Mouse (Mus musculus): ENCODE measurements around the gene Arhgap18. TPM values are rescaled to one million over a fixed set of nuclear protein-coding genes. Genes with fewer than 3 reads are reported as not detected.

Arhgap18 gene
- polyA plus RNA-seq, 2 experiments, result 3.5 to 6.8 TPM

DNA sequence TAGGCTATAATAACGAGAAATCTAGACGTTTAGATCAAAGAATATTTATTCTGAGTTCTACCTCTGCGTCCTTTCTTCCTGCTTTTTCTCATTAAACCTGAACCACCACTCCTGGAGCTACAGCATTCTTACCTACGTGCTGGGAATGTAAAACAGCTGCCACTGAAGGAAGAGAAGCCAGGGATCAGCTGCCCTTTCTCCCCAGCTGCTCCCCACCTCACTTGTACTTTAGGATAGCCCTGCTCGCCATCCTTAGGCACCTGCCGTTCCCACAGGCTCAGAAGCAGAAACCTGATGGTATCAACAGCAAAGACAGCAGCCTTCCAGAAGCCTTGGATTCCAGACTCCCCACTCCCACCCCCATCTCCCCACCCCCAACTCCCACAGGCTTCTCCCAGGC is 6.2 kb downstream of the Arhgap18 start:
- H3K4me3 ChIP-seq (ENCODE audit: insufficient read depth in 1 of 2, low read depth in 2 of 2, low read length in 2 of 2), result no peak overlapping the region
- no peaks in the 10 kb centered on the region for H3K36me3 ChIP-seq (replicated peaks; ENCODE audit: control insufficient read depth, insufficient read depth, low read depth)
- H3K9me3 ChIP-seq (ENCODE audit: control insufficient read depth, low read length), result no peaks in the 10 kb centered on the region
- no peak overlapping the region for H3K4me2 ChIP-seq (ENCODE audit: low read depth)
- H3K27ac ChIP-seq, result no peak overlapping the region
- WGBS (ENCODE audit: insufficient replicate concordance), result 53% methylated on average over 6 of the region's 6 CpGs
- TF ChIP-seq EP300 (IDR thresholded peaks at IDR 0.05; ENCODE audit: low read depth), result no peak
- no peak for TF ChIP-seq CTCF (IDR thresholded peaks at IDR 0.05; ENCODE audit: low read depth)
- H3K9ac ChIP-seq (replicated peaks), result no peak overlapping the region
- DNase-seq (ENCODE audit: low read depth in 3 of 3, low spot score in 3 of 3) (no peak), ATAC-seq (ENCODE audit: insufficient read depth) (no peak)
- no peaks in the 10 kb centered on the region for H3K4me1 ChIP-seq (replicated peaks; ENCODE audit: control insufficient read depth in 2 of 2, insufficient read depth in 2 of 2, low read length in 1 of 2)
- H3K27me3 ChIP-seq (ENCODE audit: control insufficient read depth, insufficient read depth, low read length), result no peaks in the 10 kb centered on the region

DNA sequence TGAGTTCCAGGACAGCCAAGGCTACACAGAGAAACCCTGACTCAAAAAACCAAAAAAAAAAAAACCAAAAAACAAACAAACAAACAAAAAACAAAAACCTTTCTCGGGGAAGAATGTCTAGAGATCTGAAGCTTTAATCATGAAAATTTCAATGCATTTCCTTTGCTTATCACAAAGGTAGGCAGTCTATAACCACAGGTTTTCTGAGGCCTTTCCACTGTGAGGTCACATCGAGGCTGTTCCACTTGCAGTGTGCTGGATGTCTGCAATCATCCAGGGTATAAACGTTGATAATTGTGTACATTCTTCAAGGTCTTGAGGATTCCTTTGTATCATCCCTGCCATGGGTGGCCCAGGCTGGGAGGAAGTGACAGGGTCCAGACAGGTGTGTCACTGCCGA is 7.9 kb downstream of the Arhgap18 start:
- WGBS (ENCODE audit: insufficient replicate concordance), result 61% methylated on average over 4 of the region's 4 CpGs
- Histone ChIP-seq H3K27ac (no peak overlapping the region), H3K4me3 (ENCODE audit: insufficient read depth in 1 of 2, low read depth in 2 of 2, low read length in 2 of 2) (no peak overlapping the region), H3K27me3 (ENCODE audit: control insufficient read depth, insufficient read depth, low read length) (no peaks in the 10 kb centered on the region), H3K4me2 (ENCODE audit: low read depth) (no peak overlapping the region), H3K4me1 (replicated peaks; ENCODE audit: control insufficient read depth in 2 of 2, insufficient read depth in 2 of 2, low read length in 1 of 2) (no peaks in the 10 kb centered on the region), H3K36me3 (replicated peaks; ENCODE audit: control insufficient read depth, insufficient read depth, low read depth) (no peaks in the 10 kb centered on the region), H3K9me3 (ENCODE audit: control insufficient read depth, low read length) (no peaks in the 10 kb centered on the region), H3K9ac (replicated peaks) (no peak overlapping the region)
- ATAC-seq (ENCODE audit: insufficient read depth) (no peak), DNase-seq (ENCODE audit: low read depth in 3 of 3, low spot score in 3 of 3) (no peak)
- TF ChIP-seq CTCF (IDR thresholded peaks at IDR 0.05; ENCODE audit: low read depth), result no peak
- no peak for TF ChIP-seq EP300 (IDR thresholded peaks at IDR 0.05; ENCODE audit: low read depth)

DNA sequence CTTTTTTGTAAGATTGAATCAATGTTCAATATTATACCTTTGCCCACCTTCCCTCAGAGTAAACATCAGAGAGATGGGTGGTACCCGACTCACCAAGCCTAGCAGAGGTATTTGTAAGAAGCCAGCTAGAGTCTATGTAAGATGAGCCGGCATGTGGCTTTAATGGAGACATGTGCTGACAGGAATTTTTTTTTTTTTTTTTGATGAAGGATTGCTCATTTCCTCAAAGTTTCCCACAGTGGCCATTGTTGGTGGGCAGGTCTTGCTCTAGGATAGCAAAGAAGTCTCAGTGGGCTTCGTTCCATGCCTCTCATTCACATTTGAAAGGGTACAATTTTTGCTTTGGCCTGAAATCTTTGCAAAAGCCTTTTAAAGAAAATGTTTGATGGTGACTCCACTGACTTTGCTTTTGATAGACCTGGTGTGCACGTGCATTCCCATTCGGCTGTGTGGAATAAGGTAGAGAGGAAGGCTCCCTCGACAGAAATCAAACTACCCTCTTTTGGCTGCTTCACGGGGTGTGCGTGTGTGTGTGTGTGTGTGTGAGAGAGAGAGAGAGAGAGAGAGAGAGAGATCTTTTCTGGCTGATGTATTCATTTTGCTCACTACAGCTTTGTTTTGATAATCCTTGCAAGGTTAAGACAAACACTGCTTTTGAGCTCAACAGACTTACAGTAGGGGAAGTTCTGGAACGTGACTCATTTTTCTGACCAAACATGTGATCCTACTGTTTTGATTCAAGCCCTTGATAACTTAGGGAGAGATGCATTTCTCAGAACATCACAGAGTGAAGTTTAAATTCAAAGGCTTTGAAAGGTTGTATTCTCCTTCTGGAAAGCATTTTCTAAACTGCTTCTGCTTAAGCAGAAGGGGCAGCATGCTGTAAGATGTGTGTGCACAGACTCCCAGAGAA is 9.0 kb downstream of the Arhgap18 start:
- no peak for DNase-seq (ENCODE audit: low read depth in 3 of 3, low spot score in 3 of 3)
- H3K4me3 ChIP-seq (ENCODE audit: insufficient read depth in 1 of 2, low read depth in 2 of 2, low read length in 2 of 2), result no peak overlapping the region
- no peak overlapping the region for H3K27ac ChIP-seq
- no peak for ATAC-seq (ENCODE audit: insufficient read depth)
- H3K4me2 ChIP-seq (ENCODE audit: low read depth), result no peak overlapping the region
- peaks cover 0 to 4% of the 10 kb centered on the region in 2 experiments; a peak in 1 of 4 replicates for H3K4me1 ChIP-seq (replicated peaks; ENCODE audit: control insufficient read depth in 2 of 2, insufficient read depth in 2 of 2, low read length in 1 of 2)
- no peaks in the 10 kb centered on the region for H3K27me3 ChIP-seq (ENCODE audit: control insufficient read depth, insufficient read depth, low read length)
- no peak overlapping the region for H3K9ac ChIP-seq (replicated peaks)
- H3K36me3 ChIP-seq (replicated peaks; ENCODE audit: control insufficient read depth, insufficient read depth, low read depth), result no peaks in the 10 kb centered on the region
- TF ChIP-seq EP300 (IDR thresholded peaks at IDR 0.05; ENCODE audit: low read depth) (no peak), CTCF (IDR thresholded peaks at IDR 0.05; ENCODE audit: low read depth) (no peak)
- no peaks in the 10 kb centered on the region for H3K9me3 ChIP-seq (ENCODE audit: control insufficient read depth, low read length)
- WGBS (ENCODE audit: insufficient replicate concordance), result 58% methylated on average over 9 of the region's 9 CpGs

DNA sequence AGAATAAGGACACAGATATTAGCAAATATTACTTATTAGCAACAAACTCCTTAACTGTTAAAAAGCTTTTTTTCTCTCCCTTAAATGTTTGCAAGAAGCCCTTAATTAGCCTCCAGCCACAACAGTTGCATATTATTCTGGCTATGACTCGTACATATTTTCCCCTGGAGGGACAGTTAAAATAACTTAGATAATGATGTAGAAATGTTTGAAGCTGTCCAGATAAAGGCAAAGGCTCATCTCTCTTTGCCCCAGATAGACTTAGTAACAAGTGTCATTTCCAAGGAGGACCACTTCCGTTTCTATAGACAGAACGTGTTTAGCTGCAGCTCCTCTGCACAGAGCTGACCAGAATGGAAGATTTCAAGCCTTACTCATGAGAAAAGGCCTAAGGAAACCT is 14.0 kb downstream of the Arhgap18 start:
- H3K9me3 ChIP-seq (ENCODE audit: control insufficient read depth, low read length), result no peaks in the 10 kb centered on the region
- no peak for DNase-seq (ENCODE audit: low read depth in 3 of 3, low spot score in 3 of 3)
- no peaks in the 10 kb centered on the region for H3K27me3 ChIP-seq (ENCODE audit: control insufficient read depth, insufficient read depth, low read length)
- no peak overlapping the region for H3K4me2 ChIP-seq (ENCODE audit: low read depth)
- H3K36me3 ChIP-seq (replicated peaks; ENCODE audit: control insufficient read depth, insufficient read depth, low read depth), result no peaks in the 10 kb centered on the region
- 37% methylated on average over 3 of the region's 3 CpGs for WGBS (ENCODE audit: insufficient replicate concordance)
- peaks cover 0 to 19% of the 10 kb centered on the region in 2 experiments; a peak in 2 of 4 replicates for H3K4me1 ChIP-seq (replicated peaks; ENCODE audit: control insufficient read depth in 2 of 2, insufficient read depth in 2 of 2, low read length in 1 of 2)
- no peak overlapping the region for H3K27ac ChIP-seq
- H3K4me3 ChIP-seq (ENCODE audit: insufficient read depth in 1 of 2, low read depth in 2 of 2, low read length in 2 of 2), result no peak overlapping the region
- ATAC-seq (ENCODE audit: insufficient read depth), result no peak
- no peak overlapping the region for H3K9ac ChIP-seq (replicated peaks)
- TF ChIP-seq EP300 (IDR thresholded peaks at IDR 0.05; ENCODE audit: low read depth) (no peak), CTCF (IDR thresholded peaks at IDR 0.05; ENCODE audit: low read depth) (no peak)

DNA sequence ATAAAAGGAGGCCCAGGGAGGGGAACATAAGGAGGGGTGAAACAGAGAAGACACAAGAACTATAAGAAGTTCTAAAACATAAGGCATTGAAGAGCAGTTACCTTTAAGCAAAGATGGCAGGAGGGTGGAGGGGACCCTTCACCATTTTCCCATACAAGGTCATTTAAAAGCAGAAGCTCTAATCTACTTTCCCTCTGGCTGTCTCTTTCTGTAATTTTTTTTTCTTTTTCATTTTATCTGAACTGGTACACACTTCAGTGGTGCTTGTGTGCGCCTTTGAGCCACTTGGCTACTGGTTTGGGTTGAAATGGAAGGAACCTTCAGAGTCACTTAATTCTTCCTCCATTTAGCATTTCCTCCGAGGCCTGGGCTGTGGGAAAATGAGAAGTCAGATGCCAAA is 15.7 kb downstream of the Arhgap18 start:
- 43% methylated on average over 2 of the region's 2 CpGs for WGBS (ENCODE audit: insufficient replicate concordance)
- no peak overlapping the region for H3K4me3 ChIP-seq (ENCODE audit: insufficient read depth in 1 of 2, low read depth in 2 of 2, low read length in 2 of 2)
- no peaks in the 10 kb centered on the region for H3K27me3 ChIP-seq (ENCODE audit: control insufficient read depth, insufficient read depth, low read length)
- TF ChIP-seq CTCF (IDR thresholded peaks at IDR 0.05; ENCODE audit: low read depth) (no peak), EP300 (IDR thresholded peaks at IDR 0.05; ENCODE audit: low read depth) (no peak)
- ATAC-seq (ENCODE audit: insufficient read depth) (no peak), DNase-seq (ENCODE audit: low read depth in 3 of 3, low spot score in 3 of 3) (no peak)
- no peak overlapping the region for H3K4me2 ChIP-seq (ENCODE audit: low read depth)
- no peak overlapping the region for H3K27ac ChIP-seq
- no peaks in the 10 kb centered on the region for H3K9me3 ChIP-seq (ENCODE audit: control insufficient read depth, low read length)
- H3K9ac ChIP-seq (replicated peaks), result no peak overlapping the region
- H3K36me3 ChIP-seq (replicated peaks; ENCODE audit: control insufficient read depth, insufficient read depth, low read depth), result no peaks in the 10 kb centered on the region
- H3K4me1 ChIP-seq (replicated peaks; ENCODE audit: control insufficient read depth in 2 of 2, insufficient read depth in 2 of 2, low read length in 1 of 2), result peaks cover 0 to 29% of the 10 kb centered on the region in 2 experiments; a peak in 3 of 4 replicates
